Mouse (Mus musculus): ENCODE results near the gene Abi3bp. TPM values are rescaled to one million over a fixed set of nuclear protein-coding genes. Genes with fewer than 3 reads are reported as not detected.

Gene Abi3bp
- polyA plus RNA-seq, 1 experiment from 2014 or later = 18.6 TPM

Other genes starting within 250 kb of the Abi3bp start
- gene Tfg, start 239.6 kb downstream of the Abi3bp start, polyA plus RNA-seq (2015; fragmentation: Nextera tagmentation; extraction: Ambion mirVana) = 130 and 135 TPM in 2 replicates